Mouse (Mus musculus) frontal cortex, postnatal 10 days (tissue): Measurements from ENCODE around the gene Rpl36.
"Not testable (repeated sequence)": the region's sequence is repeated elsewhere in the genome, so short reads cannot be mapped to it uniquely, and the experiment has no call there.

Source experiments
- DNase-seq, 2 experiments: peaks; one replicate each; pipeline ENCODE4 v3.0.0; 2022; ENCODE audit warnings: low spot score in 2 of 2, mixed read lengths in 1 of 2

Gene Rpl36

GRCm38 (mm10) chr17:56608699-56609098 is 4.5 kb upstream of the Rpl36 start:
- no peak for DNase-seq

GRCm38 (mm10) chr17:56609452-56610171 is 3.6 kb upstream of the Rpl36 start, which contains the start of gene 2410015M20Rik:
Gene 2410015M20Rik (minus strand): TSS chr17:56609771.
- DNase-seq: peak; percentile 94

DNA sequence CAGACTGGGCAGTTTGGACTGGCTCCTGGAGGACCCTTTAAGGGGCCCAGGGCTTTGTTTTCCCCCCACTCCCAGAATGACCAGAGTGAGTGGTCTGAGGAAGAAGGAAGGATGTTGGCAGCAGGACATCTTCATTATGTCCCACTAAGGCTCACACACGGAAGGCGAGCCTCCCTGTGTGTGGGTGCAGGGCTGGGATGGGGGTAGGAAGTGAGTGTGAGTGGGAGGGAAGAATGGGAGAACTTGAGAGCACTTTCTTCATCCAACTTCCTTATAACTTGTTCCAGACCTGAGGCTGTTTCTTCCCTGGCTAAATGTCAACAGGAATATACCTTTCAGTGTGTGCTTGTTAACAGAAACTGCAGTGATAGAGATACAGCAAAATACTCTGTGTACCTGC is 1.9 kb upstream of the Rpl36 start:
- no peak for DNase-seq

DNA sequence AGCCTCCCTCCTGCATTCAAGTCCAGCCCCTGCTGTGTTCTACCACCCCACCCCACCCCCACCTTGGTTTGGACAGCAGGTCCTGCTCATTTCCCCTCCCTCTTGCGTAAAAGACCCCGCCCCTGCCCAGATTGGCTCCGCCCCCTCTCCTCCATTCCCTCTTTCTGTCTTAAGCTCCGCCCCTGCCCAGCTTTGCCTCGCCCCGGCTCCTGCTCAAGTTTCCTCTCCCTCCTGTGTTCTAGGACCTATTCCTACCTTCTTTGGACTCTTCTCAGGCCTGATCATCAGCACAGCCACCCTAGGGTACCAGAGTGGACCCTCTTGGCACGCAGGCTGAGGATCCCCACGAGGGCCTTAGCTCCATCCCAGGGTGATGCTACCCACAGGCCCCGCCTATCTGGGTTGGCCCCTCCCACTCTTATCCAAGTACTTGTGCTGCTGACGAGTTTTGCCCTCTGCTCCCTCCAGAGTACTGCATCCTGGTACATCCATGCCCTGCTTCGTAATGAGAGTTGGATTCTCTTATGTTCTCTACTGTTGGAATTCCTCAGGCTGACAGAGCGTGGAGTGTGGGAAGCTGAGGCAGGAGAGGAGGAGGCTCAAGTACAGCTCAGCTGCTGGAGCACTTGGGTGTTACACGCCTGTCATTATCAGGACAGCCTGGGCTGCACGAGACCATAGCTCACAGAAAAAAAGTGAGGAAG is 1.2 kb upstream of the Rpl36 start:
- no peak for DNase-seq

- not testable (repeated sequence) for DNase-seq
These were observed 664 bp upstream of the Rpl36 start for GRCm38 (mm10) chr17:56612565-56612939.

GRCm38 (mm10) chr17:56613893-56614292 is 677 bp downstream of the Rpl36 start:
- not testable (repeated sequence) for DNase-seq

DNA sequence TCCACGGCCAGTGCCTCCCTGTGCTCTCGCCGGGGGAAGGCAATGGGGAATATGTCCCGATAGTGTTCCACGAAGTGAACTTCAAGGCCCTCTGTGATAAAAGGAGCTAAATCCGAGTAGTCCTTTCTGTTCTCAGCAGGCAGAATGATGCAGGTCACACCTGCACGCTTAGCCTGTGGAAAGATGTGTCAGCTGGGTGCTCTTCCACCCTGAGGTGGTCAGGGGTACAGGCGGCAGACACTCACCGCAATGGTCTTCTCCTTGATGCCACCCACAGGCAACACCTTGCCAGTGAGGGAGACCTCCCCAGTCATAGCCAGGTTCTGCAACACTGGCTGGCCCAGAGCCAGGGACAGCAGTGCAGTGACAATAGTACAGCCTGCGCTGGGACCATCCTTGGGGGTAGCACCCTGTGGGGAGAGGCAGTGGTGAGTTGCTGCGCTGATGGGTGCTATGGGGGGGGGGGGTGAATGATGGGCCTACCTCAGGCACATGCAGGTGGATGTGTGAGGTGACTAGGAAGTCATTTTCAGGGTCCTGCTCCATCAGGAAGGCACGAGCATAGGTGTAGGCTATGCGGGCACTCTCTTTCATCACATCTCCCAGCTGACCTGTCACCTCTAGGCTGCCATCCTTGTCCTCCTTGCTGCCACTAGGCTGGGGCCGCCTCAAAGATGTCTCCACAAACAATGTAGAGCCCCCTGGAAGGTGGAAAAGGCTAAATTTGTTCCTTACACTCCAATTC is 1.3 kb downstream of the Rpl36 start:
- DNase-seq: no peak

GRCm38 (mm10) chr17:56615136-56615784 is 2.0 kb downstream of the Rpl36 start:
- DNase-seq: no peak

DNA sequence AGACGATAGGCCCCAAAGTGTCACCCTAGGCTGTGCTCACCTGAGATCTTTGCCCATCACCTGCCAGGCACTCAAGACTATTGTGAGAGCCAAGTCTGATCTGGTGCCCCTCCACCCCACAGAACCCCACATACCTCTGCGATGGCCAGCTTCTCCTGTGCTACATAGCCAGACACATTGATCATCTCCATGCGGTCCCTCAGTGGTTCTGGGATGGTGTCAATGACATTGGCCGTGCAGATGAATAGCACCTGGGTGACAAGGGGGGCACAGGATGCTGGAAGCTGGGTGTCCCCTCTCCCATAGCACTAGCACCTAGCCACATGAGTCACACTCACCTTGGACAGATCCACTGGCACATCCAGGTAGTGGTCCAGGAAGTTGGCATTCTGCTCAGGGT is 2.6 kb downstream of the Rpl36 start:
- no peak for DNase-seq

GRCm38 (mm10) chr17:56616725-56617124 is 3.5 kb downstream of the Rpl36 start:
- no peak for DNase-seq

- DNase-seq: no peak
These were observed 4.4 kb downstream of the Rpl36 start for GRCm38 (mm10) chr17:56617628-56618027.

GRCm38 (mm10) chr17:56625495-56625894 is 12.3 kb downstream of the Rpl36 start:
- no peak for DNase-seq

- no peak for DNase-seq
These were observed 13.0 kb downstream of the Rpl36 start for GRCm38 (mm10) chr17:56626260-56626659.

GRCm38 (mm10) chr17:56626754-56627470 is 13.7 kb downstream of the Rpl36 start, which contains the start of gene Lonp1:
Gene Lonp1 (minus strand): TSS chr17:56626887.
- peak; percentile 90 to 96 for DNase-seq

DNA sequence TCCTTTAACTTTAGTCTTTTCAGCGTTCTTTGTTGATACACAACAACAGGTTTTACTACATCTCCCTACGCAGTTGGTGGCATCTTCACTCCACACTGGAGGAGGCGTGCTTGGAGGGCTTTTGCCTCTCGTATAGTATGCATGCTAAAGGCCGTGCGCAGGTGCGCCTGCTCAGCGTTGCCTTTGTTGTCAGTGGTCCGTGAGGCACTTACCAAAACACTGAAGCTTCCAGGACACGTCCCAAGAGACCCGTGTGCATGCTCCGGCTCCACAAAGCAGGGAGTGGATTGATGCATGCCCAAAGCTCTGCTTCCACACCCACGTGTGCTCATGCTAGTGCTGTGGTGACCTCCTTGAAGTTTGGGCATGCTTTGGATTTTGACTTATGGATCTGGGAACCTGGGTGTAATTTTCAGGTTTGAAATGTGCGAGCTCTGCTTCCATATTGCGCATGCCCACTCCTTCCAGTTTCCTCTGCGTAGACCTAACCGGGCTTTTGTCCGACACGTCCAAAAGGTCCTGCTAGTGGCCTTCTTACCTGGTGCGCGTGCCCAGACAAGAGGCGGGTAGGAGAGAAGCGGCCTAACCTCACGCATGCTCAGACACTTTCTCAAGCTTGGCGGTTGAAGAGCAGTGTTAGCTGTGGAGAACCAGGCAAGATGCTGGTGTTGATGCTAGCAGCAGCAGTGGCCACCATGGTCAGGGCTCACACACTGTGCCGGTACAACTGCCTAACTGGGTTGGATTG is 14.5 kb downstream of the Rpl36 start, which contains the start of gene Catsperd:
Gene Catsperd (plus strand): TSS at position 614 of the 748 bp plus-strand sequence.
- DNase-seq: no peak

DNA sequence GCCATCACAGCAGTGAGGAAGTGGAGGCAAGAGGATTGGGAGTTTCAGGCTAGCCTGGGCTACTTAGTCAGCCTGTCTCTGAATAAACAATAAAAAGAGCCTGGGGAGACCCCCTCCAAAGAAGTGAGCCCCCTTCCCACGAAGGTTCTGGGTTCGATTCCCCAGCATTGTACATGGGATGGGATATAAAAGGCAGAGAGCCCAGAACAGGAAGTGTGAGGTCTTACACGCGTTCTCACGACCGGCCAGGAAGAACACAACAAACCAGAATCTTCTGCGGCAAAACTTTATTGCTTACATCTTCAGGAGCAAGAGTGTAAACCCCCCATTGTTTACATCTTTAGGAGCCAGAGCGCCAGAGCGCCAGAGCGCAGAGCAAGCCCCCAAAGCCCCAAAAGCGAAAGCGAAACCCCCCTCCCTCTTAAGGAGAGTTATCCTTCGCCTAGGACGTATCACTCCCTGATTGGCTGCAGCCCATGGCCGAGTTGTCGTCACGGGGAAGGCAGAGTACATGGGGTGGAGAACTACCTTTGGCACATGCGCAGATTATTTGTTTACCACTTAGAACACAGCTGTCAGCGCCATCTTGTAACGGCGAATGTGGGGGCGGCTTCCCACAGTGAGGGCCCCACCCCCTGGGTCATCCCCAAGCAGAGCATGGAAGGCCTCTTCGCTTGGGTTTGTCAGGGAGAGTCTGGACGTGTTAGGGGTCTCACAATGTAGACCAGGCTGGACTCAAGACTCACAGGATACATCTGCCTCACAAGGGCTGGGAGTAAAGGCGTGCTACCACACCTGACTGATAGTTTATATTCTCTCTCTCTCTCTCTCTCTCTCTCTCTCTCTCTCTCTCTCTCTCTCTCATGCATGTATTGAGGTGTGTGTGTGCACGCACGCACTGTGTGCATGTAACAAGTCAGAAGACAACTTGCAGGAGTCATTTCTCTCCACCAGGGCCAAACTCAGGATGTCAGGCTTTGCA is 16.9 kb downstream of the Rpl36 start:
- not testable (repeated sequence) for DNase-seq

- DNase-seq: no peak
These were observed 18.6 kb downstream of the Rpl36 start for GRCm38 (mm10) chr17:56631807-56632206.

DNA sequence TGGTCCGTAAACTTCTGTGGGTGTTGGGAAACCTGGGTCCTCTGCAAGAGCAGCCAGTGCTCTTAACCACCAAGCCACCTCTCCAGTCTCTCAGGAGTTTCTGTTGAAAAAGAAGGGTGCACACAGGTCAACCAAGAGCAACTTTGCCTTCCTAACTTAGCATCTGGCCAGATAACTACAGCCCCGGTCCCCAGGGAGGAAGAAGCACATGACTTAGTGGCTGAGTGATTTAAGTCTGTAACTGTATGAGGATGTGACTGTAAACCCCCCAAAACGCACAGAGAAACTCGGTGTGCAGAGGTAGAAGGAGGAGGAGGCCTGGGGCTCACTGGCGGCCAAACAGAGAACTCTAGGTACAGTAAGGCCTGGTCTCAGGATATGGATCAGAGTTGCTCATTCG is 20.8 kb downstream of the Rpl36 start:
- DNase-seq: no peak

GRCm38 (mm10) chr17:56643237-56643636 is 30.0 kb downstream of the Rpl36 start:
- DNase-seq: no peak
